Mouse (Mus musculus) myocyte (in vitro differentiated cells): Measurements from ENCODE around the gene Gm42669. TPM values are rescaled to one million over a fixed set of nuclear protein-coding genes. Genes with fewer than 3 reads are reported as not detected.

Experiments used
- H3K27me3 ChIP-seq: one replicate; pipeline ENCODE4 v1.6.1; 2011; ENCODE audit not compliant: control insufficient read depth, insufficient read depth, insufficient read length
- H3K36me3 ChIP-seq: one replicate; pipeline ENCODE4 v1.6.1; 2011; ENCODE audit not compliant: control insufficient read depth, insufficient read depth
- H3K4me2 ChIP-seq: one replicate; pipeline ENCODE4 v1.6.1; 2011; ENCODE audit warnings: low read depth, control low read depth
- H3K4me3 ChIP-seq: one replicate; pipeline ENCODE4 v1.5.1; 2011; ENCODE audit warnings: mild to moderate bottlenecking, control low read depth, moderate library complexity
- H3K79me2 ChIP-seq: one replicate; pipeline ENCODE4 v1.6.1; 2011; ENCODE audit not compliant: control insufficient read depth, insufficient read depth
- H3ac ChIP-seq: one replicate; pipeline ENCODE4 v1.6.1; 2011; ENCODE audit not compliant: control insufficient read depth, insufficient read length
- CEBPB ChIP-seq: IDR thresholded peaks from 2 replicates; pipeline ENCODE4 v1.6.1; 2011; ENCODE audit warnings: mild to moderate bottlenecking, moderate library complexity; ENCODE audit not compliant: poor library complexity, insufficient read depth, severe bottlenecking
- E2F4 ChIP-seq: IDR thresholded peaks from one replicate; pipeline ENCODE4 v1.6.1; 2011; ENCODE audit warnings: mild to moderate bottlenecking, control low read depth, moderate library complexity; ENCODE audit not compliant: insufficient read depth
- MAX ChIP-seq: IDR thresholded peaks from one replicate; pipeline ENCODE4 v1.6.1; 2011; ENCODE audit warnings: low read depth, mild to moderate bottlenecking, control low read depth
- MYOD1 ChIP-seq, 3 experiments: IDR thresholded peaks; one replicate each; pipeline ENCODE4 v1.6.1; 2011; ENCODE audit warnings: control low read depth in 2 of 3, low read depth in 2 of 3, mild to moderate bottlenecking in 2 of 3, moderate library complexity in 1 of 3; ENCODE audit not compliant: insufficient read length in 2 of 3, control insufficient read depth in 1 of 3
- MYOG ChIP-seq, 3 experiments: IDR thresholded peaks; one replicate each; pipeline ENCODE4 v1.6.1; 2011; ENCODE audit warnings: control low read depth in 2 of 3, low read depth in 2 of 3, mild to moderate bottlenecking in 2 of 3; ENCODE audit not compliant: insufficient read length in 2 of 3, control insufficient read depth in 1 of 3, insufficient read depth in 1 of 3
- POLR2A ChIP-seq: IDR thresholded peaks from one replicate; pipeline ENCODE4 v1.6.1; 2011; ENCODE audit warnings: low read depth, mild to moderate bottlenecking, control low read depth, moderate library complexity; ENCODE audit not compliant: insufficient read length
- POLR2AphosphoS2 ChIP-seq: IDR thresholded peaks from one replicate; pipeline ENCODE4 v1.6.1; 2011; ENCODE audit warnings: low read depth, control low read depth; ENCODE audit not compliant: insufficient read length
- REST ChIP-seq: IDR thresholded peaks from one replicate; pipeline ENCODE4 v1.6.1; 2011; ENCODE audit warnings: mild to moderate bottlenecking, control low read depth, moderate library complexity; ENCODE audit not compliant: insufficient read depth, insufficient read length
- SRF ChIP-seq: IDR thresholded peaks from one replicate; pipeline ENCODE4 v1.6.1; 2011; ENCODE audit warnings: low read depth; ENCODE audit not compliant: control insufficient read depth, insufficient read length
- TCF12 ChIP-seq: IDR thresholded peaks from one replicate; pipeline ENCODE4 v1.6.1; 2011; ENCODE audit warnings: mild to moderate bottlenecking, control low read depth; ENCODE audit not compliant: poor library complexity, insufficient read depth, severe bottlenecking
- TCF3 ChIP-seq: IDR thresholded peaks from one replicate; pipeline ENCODE4 v1.6.1; 2011; ENCODE audit warnings: low read depth, control low read depth; ENCODE audit not compliant: insufficient read length
- USF1 ChIP-seq: IDR thresholded peaks from one replicate; pipeline ENCODE4 v1.6.1; 2011; ENCODE audit warnings: low read depth, mild to moderate bottlenecking, control low read depth, moderate library complexity
- polyA plus RNA-seq: library from polyadenylated mRNA; unstranded; fragments of >200 nt; fragmentation: generic; extraction: Trizol; gene quantifications from one replicate; pipeline ENCODE4 v1.2.1, GENCODE M21; 2012; ENCODE audit warnings: missing spikeins

The Gm42669 gene
- polyA plus RNA-seq, 1 experiment: 0.02 TPM

- Histone ChIP-seq H3K79me2 (no peaks in the 10 kb centered on the region), H3ac (no peak overlapping the region)
- TF ChIP-seq TCF3 (no peak), USF1 (no peak), MAX (no peak), TCF12 (no peak), POLR2AphosphoS2 (no peak), MYOD1 (IDR thresholded peaks at IDR 0.05; ENCODE audit: control insufficient read depth in 1 of 3, insufficient read length in 2 of 3, low read depth in 2 of 3) (no peak), MYOG (IDR thresholded peaks at IDR 0.05; ENCODE audit: control insufficient read depth in 1 of 3, insufficient read depth in 1 of 3, insufficient read length in 2 of 3, low read depth in 2 of 3) (no peak), CEBPB (no peak), REST (no peak), E2F4 (no peak), SRF (no peak), POLR2A (no peak)
Observed at GRCm38 (mm10) chr5:107499891-107500535, 7.4 kb upstream of the Gm42669 start.

GRCm38 (mm10) chr5:107500741-107501140 is 6.7 kb upstream of the Gm42669 start:
- no peaks in the 10 kb centered on the region for H3K27me3 ChIP-seq
- no peak overlapping the region for H3K4me2 ChIP-seq
- TF ChIP-seq SRF: no peak
- TF ChIP-seq MYOD1 (IDR thresholded peaks at IDR 0.05; ENCODE audit: control insufficient read depth in 1 of 3, insufficient read length in 2 of 3, low read depth in 2 of 3): no peak
- no peak for TF ChIP-seq MYOG (IDR thresholded peaks at IDR 0.05; ENCODE audit: control insufficient read depth in 1 of 3, insufficient read depth in 1 of 3, insufficient read length in 2 of 3, low read depth in 2 of 3)
- TF ChIP-seq TCF3: no peak
- no peak for TF ChIP-seq USF1
- TF ChIP-seq POLR2A: no peak
- no peak for TF ChIP-seq CEBPB
- TF ChIP-seq MAX: no peak
- TF ChIP-seq POLR2AphosphoS2: no peak
- TF ChIP-seq TCF12: no peak
- no peak for TF ChIP-seq REST
- TF ChIP-seq E2F4: no peak
- no peak overlapping the region for H3K4me3 ChIP-seq
- H3K79me2 ChIP-seq: no peaks in the 10 kb centered on the region
- H3K36me3 ChIP-seq: no peaks in the 10 kb centered on the region
- H3ac ChIP-seq: no peak overlapping the region

More at GRCm38 (mm10) chr5:107499891-107500535, 7.4 kb upstream of the Gm42669 start:
- no peaks in the 10 kb centered on the region for H3K27me3 ChIP-seq
- H3K4me2 ChIP-seq: no peak overlapping the region
- no peak overlapping the region for H3K4me3 ChIP-seq
- H3K36me3 ChIP-seq: no peaks in the 10 kb centered on the region

- Histone ChIP-seq H3K27me3 (no peaks in the 10 kb centered on the region), H3K36me3 (no peaks in the 10 kb centered on the region), H3K79me2 (no peaks in the 10 kb centered on the region), H3K4me3 (no peak overlapping the region), H3ac (no peak overlapping the region), H3K4me2 (no peak overlapping the region)
- TF ChIP-seq TCF3 (peak; percentile 74), MYOG (IDR thresholded peaks at IDR 0.05; ENCODE audit: control insufficient read depth in 1 of 3, insufficient read depth in 1 of 3, insufficient read length in 2 of 3, low read depth in 2 of 3) (peak in 2 of 3 experiments; percentile 83 to 92), USF1 (no peak), TCF12 (peak; percentile 84), MYOD1 (IDR thresholded peaks at IDR 0.05; ENCODE audit: control insufficient read depth in 1 of 3, insufficient read length in 2 of 3, low read depth in 2 of 3) (peak; percentile 91 to 98 (median 95))
Observed at GRCm38 (mm10) chr5:107510503-107510902, 3.1 kb downstream of the Gm42669 start.

GRCm38 (mm10) chr5:107511326-107511725 is 3.9 kb downstream of the Gm42669 start:
- Histone ChIP-seq H3K4me3 (no peak overlapping the region), H3K36me3 (no peaks in the 10 kb centered on the region), H3ac (no peak overlapping the region), H3K4me2 (peak overlapping the region; percentile 19), H3K79me2 (no peaks in the 10 kb centered on the region), H3K27me3 (no peaks in the 10 kb centered on the region)
- peak in 1 of 3 experiments; percentile 39 for TF ChIP-seq MYOD1 (IDR thresholded peaks at IDR 0.05; ENCODE audit: control insufficient read depth in 1 of 3, insufficient read length in 2 of 3, low read depth in 2 of 3)
- TF ChIP-seq POLR2AphosphoS2: no peak

- H3K79me2 ChIP-seq: no peaks in the 10 kb centered on the region
- H3ac ChIP-seq: no peak overlapping the region
- no peak overlapping the region for H3K4me2 ChIP-seq
- no peaks in the 10 kb centered on the region for H3K27me3 ChIP-seq
- no peak overlapping the region for H3K4me3 ChIP-seq
- TF ChIP-seq MAX (no peak), MYOD1 (IDR thresholded peaks at IDR 0.05; ENCODE audit: control insufficient read depth in 1 of 3, insufficient read length in 2 of 3, low read depth in 2 of 3) (peak in 1 of 3 experiments; percentile 6)
- H3K36me3 ChIP-seq: no peaks in the 10 kb centered on the region
Observed at GRCm38 (mm10) chr5:107513583-107513982, 6.2 kb downstream of the Gm42669 start.
